Mouse (Mus musculus) liver, adult 2 months (tissue): Measurements from ENCODE around the gene Jade1. TPM values are rescaled to one million over a fixed set of nuclear protein-coding genes. Genes with fewer than 3 reads are reported as not detected.

Experiments used
- DNase-seq: peaks from one replicate; pipeline ENCODE4 v3.0.0-alpha.2; 2011; ENCODE audit warnings: low read depth, low spot score; ENCODE audit errors: extremely low read depth
- H3K27ac ChIP-seq: fragments of 200-500 bp; replicated peaks from 2 replicates; pipeline ENCODE4 v1.5.1; 2012; ENCODE audit warnings: low read depth, mild to moderate bottlenecking, control low read depth, inconsistent platforms, low read length; ENCODE audit not compliant: insufficient read depth
- H3K27me3 ChIP-seq: fragments of 200-500 bp; 2 replicates; pipeline ENCODE4 v1.6.1; 2012; ENCODE audit warnings: mild to moderate bottlenecking, moderate library complexity, low read length, inconsistent platforms; ENCODE audit not compliant: control insufficient read depth, insufficient read depth
- H3K36me3 ChIP-seq: fragments of 200-500 bp; 2 replicates; pipeline ENCODE4 v1.6.1; 2012; ENCODE audit warnings: low read length, inconsistent platforms; ENCODE audit not compliant: control insufficient read depth, insufficient read depth
- H3K4me1 ChIP-seq: fragments of 200-500 bp; 2 replicates; pipeline ENCODE4 v1.6.1; 2011; ENCODE audit warnings: low read length; ENCODE audit not compliant: control insufficient read depth, insufficient read depth
- H3K4me3 ChIP-seq: fragments of 200-500 bp; 2 replicates; pipeline ENCODE4 v1.5.1; 2011; ENCODE audit warnings: low read depth, mild to moderate bottlenecking, control low read depth, low read length, moderate library complexity; ENCODE audit not compliant: insufficient read depth
- H3K79me2 ChIP-seq: fragments of 200-500 bp; 2 replicates; pipeline ENCODE4 v1.6.1; 2012; ENCODE audit warnings: inconsistent platforms, mild to moderate bottlenecking, low read length, moderate library complexity; ENCODE audit not compliant: control insufficient read depth, insufficient read depth
- H3K9ac ChIP-seq: fragments of 200-500 bp; 2 replicates; pipeline ENCODE4 v1.6.1; 2012; ENCODE audit warnings: low read depth, mild to moderate bottlenecking, control low read depth, inconsistent platforms, low read length
- CTCF ChIP-seq: fragments of 200-500 bp; IDR thresholded peaks from 2 replicates; pipeline ENCODE4 v1.5.1; 2011; ENCODE audit warnings: low read depth, low read length, control low read depth
- POLR2A ChIP-seq: fragments of 200-500 bp; IDR thresholded peaks from 2 replicates; pipeline ENCODE4 v1.6.1; 2011; ENCODE audit warnings: low read length, control low read depth; ENCODE audit not compliant: insufficient read depth; ENCODE audit errors: extremely low read depth
- WGBS: fragments of 180-500 bp; shearing (Covaris S2); methylation state at CpG from one replicate; pipeline ENCODE4 v1.1.7; 2018; 5-methylcytosine and 5-hydroxymethylcytosine counted together
- polyA plus RNA-seq: library from polyadenylated mRNA; depleted of rRNA; stranded (reverse); fragments of >200 nt; gene quantifications from 2 replicates; pipeline ENCODE4 v1.2.3, GENCODE M21; 2012; rRNA removed
- total RNA-seq: library from RNA; depleted of rRNA; stranded (reverse); fragments of >200 nt; gene quantifications from 2 replicates; pipeline ENCODE4 v1.2.3, GENCODE M21; 2014; rRNA removed

Jade1 gene
- total RNA-seq (29.0 and 37.4 TPM in 2 replicates), polyA plus RNA-seq (15.0 and 20.3 TPM in 2 replicates)

GRCm38 (mm10) chr3:41555491-41556381 lies at the start of gene Jade1:
Gene Jade1, plus strand, starts transcription at chr3:41555731.
- H3K27ac ChIP-seq = no peak within 1 kb of the TSS
- no peak within 1 kb of the TSS for H3K4me3 ChIP-seq
- no peaks in the 10 kb centered on the region for H3K27me3 ChIP-seq
- no peak for DNase-seq
- no peaks in the 10 kb centered on the region for H3K36me3 ChIP-seq
- H3K4me1 ChIP-seq = peaks cover 6% of the 10 kb centered on the region; the same call in 1 of the 2 replicates
- H3K9ac ChIP-seq = no peak within 1 kb of the TSS
- WGBS = 97% methylated on average over 36 of the region's 36 CpGs
- H3K79me2 ChIP-seq = no peaks in the 10 kb centered on the region
- TF ChIP-seq POLR2A = no peak
- TF ChIP-seq CTCF = no peak

GRCm38 (mm10) chr3:41509441-41509840 lies 46.1 kb upstream of the Jade1 start:
- Histone ChIP-seq H3K4me1 (peaks cover 1% of the 10 kb centered on the region; the same call in 1 of the 2 replicates), H3K27me3 (no peaks in the 10 kb centered on the region), H3K9ac (no peak overlapping the region), H3K4me3 (no peak overlapping the region), H3K36me3 (no peaks in the 10 kb centered on the region), H3K27ac (no peak overlapping the region), H3K79me2 (no peaks in the 10 kb centered on the region)
- DNase-seq = peak; percentile 95
- TF ChIP-seq POLR2A (no peak), CTCF (peak; percentile 17; the same call in 1 of the 2 replicates)
- 24% methylated on average over 2 of the region's 2 CpGs for WGBS

GRCm38 (mm10) chr3:41510191-41510590 lies 45.3 kb upstream of the Jade1 start:
- Histone ChIP-seq H3K4me3 (no peak overlapping the region), H3K9ac (no peak overlapping the region), H3K4me1 (peaks cover 4% of the 10 kb centered on the region; the same call in 1 of the 2 replicates), H3K79me2 (no peaks in the 10 kb centered on the region), H3K36me3 (no peaks in the 10 kb centered on the region), H3K27me3 (no peaks in the 10 kb centered on the region), H3K27ac (no peak overlapping the region)
- no peak for DNase-seq
- TF ChIP-seq POLR2A = no peak
- no peak for TF ChIP-seq CTCF
- WGBS = 93% methylated on average over 9 of the region's 9 CpGs

- no peak overlapping the region for H3K27ac ChIP-seq
- H3K4me3 ChIP-seq = no peak overlapping the region
- no peaks in the 10 kb centered on the region for H3K36me3 ChIP-seq
- H3K27me3 ChIP-seq = no peaks in the 10 kb centered on the region
- no peak for DNase-seq
- H3K9ac ChIP-seq = no peak overlapping the region
- TF ChIP-seq CTCF (no peak), POLR2A (no peak)
- H3K4me1 ChIP-seq = peaks cover 4% of the 10 kb centered on the region; the same call in 1 of the 2 replicates
- no peaks in the 10 kb centered on the region for H3K79me2 ChIP-seq
- WGBS = 73% methylated on average over 7 of the region's 7 CpGs
Measured at GRCm38 (mm10) chr3:41510750-41511149, 44.8 kb upstream of the Jade1 start.

- no peaks in the 10 kb centered on the region for H3K36me3 ChIP-seq
- WGBS = 86% methylated on average over 5 of the region's 5 CpGs
- H3K9ac ChIP-seq = no peak overlapping the region
- H3K27ac ChIP-seq = no peak overlapping the region
- DNase-seq = no peak
- no peaks in the 10 kb centered on the region for H3K27me3 ChIP-seq
- H3K4me1 ChIP-seq = peaks cover 4% of the 10 kb centered on the region; the same call in 1 of the 2 replicates
- no peaks in the 10 kb centered on the region for H3K79me2 ChIP-seq
- TF ChIP-seq POLR2A = no peak
- no peak for TF ChIP-seq CTCF
- H3K4me3 ChIP-seq = no peak overlapping the region
Measured at GRCm38 (mm10) chr3:41514003-41514402, 41.5 kb upstream of the Jade1 start.
